Mouse (Mus musculus) myocyte (in vitro differentiated cells): ENCODE data around the gene Cdc42se1.

ENCODE experiments used
- E2F4 ChIP-seq: IDR thresholded peaks from one replicate; pipeline ENCODE4 v1.6.1; 2011; ENCODE audit warnings: mild to moderate bottlenecking, control low read depth, moderate library complexity; ENCODE audit not compliant: insufficient read depth
- POLR2A ChIP-seq: IDR thresholded peaks from one replicate; pipeline ENCODE4 v1.6.1; 2011; ENCODE audit warnings: low read depth, mild to moderate bottlenecking, control low read depth, moderate library complexity; ENCODE audit not compliant: insufficient read length

DNA sequence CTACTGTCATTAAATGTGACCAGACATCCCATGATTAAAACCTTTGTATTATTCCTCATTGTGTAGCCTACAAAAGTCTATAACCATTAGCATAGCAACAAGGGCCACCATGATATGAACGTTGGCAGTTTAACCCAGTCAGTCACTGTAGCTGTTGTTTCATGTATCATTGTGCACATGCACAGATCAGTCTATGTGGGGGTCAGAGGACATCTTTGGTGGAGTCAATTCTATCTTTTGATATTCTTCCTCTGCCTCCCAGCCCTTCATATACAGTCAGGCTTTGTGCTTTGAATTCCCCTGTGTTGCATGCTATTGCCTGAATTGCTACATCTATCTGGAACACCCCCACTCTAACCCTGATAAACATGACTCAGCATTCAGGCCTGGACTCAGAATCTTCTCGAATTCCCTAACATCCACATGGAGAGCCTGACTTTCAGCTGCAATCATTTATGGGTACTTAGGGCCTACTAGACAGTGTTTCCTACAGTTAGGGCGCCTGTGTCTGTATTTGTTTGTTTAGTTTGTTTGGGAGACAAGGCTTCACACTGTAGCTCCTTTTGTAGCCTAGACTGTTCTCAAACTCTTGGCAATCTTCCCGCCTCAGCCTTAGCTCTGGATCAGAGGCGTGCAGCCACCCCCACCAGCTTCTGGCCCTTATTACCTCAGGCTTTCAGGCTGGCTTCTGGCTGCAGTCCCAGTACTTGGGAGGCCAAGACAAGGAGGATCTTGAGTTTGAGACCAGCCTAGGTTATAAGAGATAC lies 18.1 kb downstream of the Cdc42se1 start:
- TF ChIP-seq POLR2A (no peak), E2F4 (no peak)
